Mouse (Mus musculus): ENCODE measurements around the gene Hnrnpa3. TPM values are rescaled to one million over a fixed set of nuclear protein-coding genes. Genes with fewer than 3 reads are reported as not detected.
"Not testable (repeated sequence)": the region's sequence is repeated elsewhere in the genome, so short reads cannot be mapped to it uniquely, and the experiment has no call there.

Hnrnpa3 gene
- polyA plus RNA-seq, 1 experiment = 36.0 TPM

DNA sequence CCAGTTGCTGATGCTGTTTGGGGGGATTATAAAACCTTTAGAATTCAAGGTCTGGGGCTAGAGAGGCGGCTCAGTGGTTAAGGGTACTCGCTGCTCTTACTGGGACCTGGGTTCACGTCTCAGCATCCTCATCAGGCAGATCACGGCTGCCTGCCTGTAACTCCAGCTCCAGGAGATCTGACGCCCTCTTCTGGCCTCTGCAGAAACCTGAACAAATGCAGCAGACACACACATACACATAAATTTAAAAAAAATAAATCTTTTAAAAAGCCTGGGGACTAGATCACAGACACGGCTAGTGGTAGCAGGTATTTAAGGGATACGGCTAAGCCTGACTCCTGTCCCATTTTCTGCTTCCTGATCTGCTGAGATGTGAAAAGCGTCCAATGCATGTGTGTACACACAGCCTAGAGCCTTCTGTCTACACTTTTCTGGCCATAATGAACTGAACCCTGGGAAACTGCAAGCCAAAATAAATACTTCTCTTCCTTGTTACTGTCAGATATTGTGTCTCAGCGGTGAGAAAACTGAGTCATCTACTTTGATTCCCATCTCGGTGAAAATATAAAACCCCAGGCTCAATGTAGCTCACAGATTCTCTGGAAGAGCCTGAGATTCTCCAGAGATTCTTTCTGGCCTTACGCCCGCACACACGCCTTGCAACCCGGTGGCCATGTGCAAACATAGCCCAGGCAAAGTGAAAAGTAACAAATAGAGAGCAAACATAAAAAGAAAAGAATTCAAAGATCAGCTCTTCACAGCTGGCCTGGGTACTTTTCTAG, 37.0 kb upstream of the Hnrnpa3 start:
- no peak for DNase-seq
- WGBS = 68% methylated on average over 14 of the region's 14 CpGs
- Histone ChIP-seq H3K4me3 (replicated peaks; ENCODE audit: extremely low read depth, low read depth, low read length) (no peak overlapping the region), H3K4me1 (ENCODE audit: control insufficient read depth, insufficient read depth, low read length) (no peaks in the 10 kb centered on the region)
- TF ChIP-seq POLR2A (IDR thresholded peaks at IDR 0.05; ENCODE audit: borderline replicate concordance, extremely low read depth, low read depth, low read length) (no peak), CTCF (IDR thresholded peaks at IDR 0.05; ENCODE audit: insufficient read depth, low read length) (no peak)

DNA sequence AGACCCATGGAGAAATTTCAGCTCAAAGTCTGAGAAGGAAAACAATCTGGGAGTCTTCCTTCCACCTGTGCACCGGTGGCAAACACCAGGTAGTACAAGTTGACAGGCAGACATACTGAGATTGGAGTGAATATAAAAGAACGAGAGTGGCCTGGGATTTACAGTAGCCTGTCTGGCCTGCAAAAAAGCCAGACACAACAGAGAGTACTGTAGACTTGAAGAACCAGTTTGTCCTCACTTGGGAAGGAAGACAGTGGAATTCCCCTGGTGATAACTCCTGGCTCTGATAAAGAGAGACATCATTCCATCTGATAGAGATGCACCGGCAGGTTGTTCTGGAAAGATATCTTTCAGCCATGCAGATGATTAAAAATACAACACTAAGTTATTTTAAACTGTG, 34.0 kb upstream of the Hnrnpa3 start:
- Histone ChIP-seq H3K4me3 (replicated peaks; ENCODE audit: extremely low read depth, low read depth, low read length) (no peak overlapping the region), H3K4me1 (ENCODE audit: control insufficient read depth, insufficient read depth, low read length) (no peaks in the 10 kb centered on the region)
- DNase-seq = no peak
- 68% methylated on average over 3 of the region's 3 CpGs for WGBS
- TF ChIP-seq POLR2A (IDR thresholded peaks at IDR 0.05; ENCODE audit: borderline replicate concordance, extremely low read depth, low read depth, low read length) = no peak
- no peak for TF ChIP-seq CTCF (IDR thresholded peaks at IDR 0.05; ENCODE audit: insufficient read depth, low read length)

GRCm38 (mm10) chr2:75626597-75627440, 32.2 kb upstream of the Hnrnpa3 start:
- Histone ChIP-seq H3K4me1 (ENCODE audit: control insufficient read depth, insufficient read depth, low read length) (no peaks in the 10 kb centered on the region), H3K4me3 (replicated peaks; ENCODE audit: extremely low read depth, low read depth, low read length) (no peak overlapping the region)
- 65% methylated on average over 6 of the region's 6 CpGs for WGBS
- TF ChIP-seq POLR2A (IDR thresholded peaks at IDR 0.05; ENCODE audit: borderline replicate concordance, extremely low read depth, low read depth, low read length) (no peak), CTCF (IDR thresholded peaks at IDR 0.05; ENCODE audit: insufficient read depth, low read length) (no peak)
- DNase-seq = no peak

DNA sequence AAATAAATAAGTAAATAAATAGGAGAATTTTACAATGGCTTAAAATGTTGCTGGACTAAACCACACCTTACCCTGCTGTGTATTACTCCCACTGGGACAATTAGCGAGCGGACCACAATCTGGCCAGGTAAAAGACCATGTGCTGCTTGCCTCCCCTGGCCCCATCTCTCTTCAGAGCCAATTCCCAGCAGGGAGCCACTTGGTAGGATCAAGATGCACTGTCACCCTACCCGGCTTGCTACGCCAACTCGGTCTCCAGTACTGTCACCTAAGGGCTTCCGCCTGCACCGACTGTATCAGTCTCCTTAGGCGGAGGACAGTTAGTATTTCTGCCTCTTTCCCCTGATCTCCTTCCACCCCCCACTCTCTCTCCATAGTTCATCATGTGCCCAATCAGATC, 30.6 kb upstream of the Hnrnpa3 start:
- DNase-seq = no peak
- Histone ChIP-seq H3K4me1 (ENCODE audit: control insufficient read depth, insufficient read depth, low read length) (no peaks in the 10 kb centered on the region), H3K4me3 (replicated peaks; ENCODE audit: extremely low read depth, low read depth, low read length) (no peak overlapping the region)
- 96% methylated on average over 8 of the region's 8 CpGs for WGBS
- TF ChIP-seq POLR2A (IDR thresholded peaks at IDR 0.05; ENCODE audit: borderline replicate concordance, extremely low read depth, low read depth, low read length) (no peak), CTCF (IDR thresholded peaks at IDR 0.05; ENCODE audit: insufficient read depth, low read length) (no peak)

- H3K4me3 ChIP-seq (replicated peaks; ENCODE audit: extremely low read depth, low read depth, low read length) = no peak overlapping the region
- no peak for TF ChIP-seq POLR2A (IDR thresholded peaks at IDR 0.05; ENCODE audit: borderline replicate concordance, extremely low read depth, low read depth, low read length)
- no peaks in the 10 kb centered on the region for H3K4me1 ChIP-seq (ENCODE audit: control insufficient read depth, insufficient read depth, low read length)
- DNase-seq = no peak
- 66% methylated on average over 6 of the region's 6 CpGs for WGBS
Observed at GRCm38 (mm10) chr2:75631421-75631820, 27.6 kb upstream of the Hnrnpa3 start.

DNA sequence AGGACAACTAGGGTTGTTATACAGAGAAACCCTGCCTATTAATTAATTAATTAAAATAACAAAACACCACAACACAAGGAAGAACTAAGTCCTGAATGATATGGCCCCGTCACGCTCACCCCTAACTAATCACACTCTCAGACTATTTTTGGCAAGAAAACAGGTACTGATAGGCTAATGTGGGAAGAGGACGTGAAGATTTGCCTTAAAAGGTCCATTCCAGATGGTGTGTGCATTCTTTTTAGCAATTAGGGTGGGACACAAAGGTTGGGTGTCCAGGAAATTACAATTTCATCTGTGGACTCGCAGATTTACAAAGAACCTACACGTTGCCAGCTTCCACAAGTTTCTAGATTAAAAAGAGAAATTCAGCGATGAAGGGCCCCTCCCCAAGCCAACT, 27.0 kb upstream of the Hnrnpa3 start:
- no peak for TF ChIP-seq POLR2A (IDR thresholded peaks at IDR 0.05; ENCODE audit: borderline replicate concordance, extremely low read depth, low read depth, low read length)
- Histone ChIP-seq H3K4me3 (replicated peaks; ENCODE audit: extremely low read depth, low read depth, low read length) (no peak overlapping the region), H3K4me1 (ENCODE audit: control insufficient read depth, insufficient read depth, low read length) (no peaks in the 10 kb centered on the region)
- WGBS = 77% methylated on average over 6 of the region's 6 CpGs
- DNase-seq = no peak

GRCm38 (mm10) chr2:75632721-75633181, 26.3 kb upstream of the Hnrnpa3 start:
- H3K4me1 ChIP-seq (ENCODE audit: control insufficient read depth, insufficient read depth, low read length) = no peaks in the 10 kb centered on the region
- no peak for DNase-seq
- 76% methylated on average over 12 of the region's 12 CpGs for WGBS
- TF ChIP-seq POLR2A (IDR thresholded peaks at IDR 0.05; ENCODE audit: borderline replicate concordance, extremely low read depth, low read depth, low read length) (no peak), CTCF (IDR thresholded peaks at IDR 0.05; ENCODE audit: insufficient read depth, low read length) (no peak)
- peak overlapping the region; percentile 8 for H3K4me3 ChIP-seq (replicated peaks; ENCODE audit: extremely low read depth, low read depth, low read length)

DNA sequence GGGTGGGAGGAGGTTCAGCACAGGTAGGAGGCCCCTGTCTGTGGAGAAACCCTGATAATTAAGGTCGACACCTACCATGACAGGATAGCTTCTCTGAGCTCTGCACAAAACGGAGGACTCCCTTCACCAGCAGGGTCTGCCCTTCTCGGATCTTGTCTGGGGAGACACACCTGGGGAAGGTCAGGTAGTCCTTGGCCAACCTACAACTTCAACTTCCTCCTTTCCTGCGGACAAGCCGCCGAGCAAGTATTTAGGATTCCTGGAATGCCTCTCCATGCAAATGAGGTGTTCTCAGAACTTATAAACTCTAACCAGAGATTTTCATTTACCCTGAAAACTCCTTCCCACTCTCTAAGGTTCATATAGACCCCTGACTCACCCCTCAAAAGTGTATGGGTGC, 25.7 kb upstream of the Hnrnpa3 start:
- DNase-seq = no peak
- TF ChIP-seq CTCF (IDR thresholded peaks at IDR 0.05; ENCODE audit: insufficient read depth, low read length) (no peak), POLR2A (IDR thresholded peaks at IDR 0.05; ENCODE audit: borderline replicate concordance, extremely low read depth, low read depth, low read length) (no peak)
- 60% methylated on average over 6 of the region's 6 CpGs for WGBS
- peak overlapping the region; percentile 37 for H3K4me3 ChIP-seq (replicated peaks; ENCODE audit: extremely low read depth, low read depth, low read length)
- H3K4me1 ChIP-seq (ENCODE audit: control insufficient read depth, insufficient read depth, low read length) = no peaks in the 10 kb centered on the region

- TF ChIP-seq POLR2A (IDR thresholded peaks at IDR 0.05; ENCODE audit: borderline replicate concordance, extremely low read depth, low read depth, low read length) (no peak), CTCF (IDR thresholded peaks at IDR 0.05; ENCODE audit: insufficient read depth, low read length) (no peak)
- no peak for DNase-seq
- 49% methylated on average over 5 of the region's 5 CpGs for WGBS
- no peaks in the 10 kb centered on the region for H3K4me1 ChIP-seq (ENCODE audit: control insufficient read depth, insufficient read depth, low read length)
- H3K4me3 ChIP-seq (replicated peaks; ENCODE audit: extremely low read depth, low read depth, low read length) = no peak overlapping the region
Observed at GRCm38 (mm10) chr2:75633784-75634183, 25.3 kb upstream of the Hnrnpa3 start.

- WGBS = 84% methylated on average over 14 of the region's 14 CpGs
- H3K4me1 ChIP-seq (ENCODE audit: control insufficient read depth, insufficient read depth, low read length); H3K4me3 ChIP-seq (replicated peaks; ENCODE audit: extremely low read depth, low read depth, low read length): not testable (repeated sequence)
Observed at GRCm38 (mm10) chr2:75634431-75634830, 24.6 kb upstream of the Hnrnpa3 start.

More at GRCm38 (mm10) chr2:75634431-75634830, 24.6 kb upstream of the Hnrnpa3 start:
- DNase-seq = not testable (repeated sequence)

All from lung, adult 2 months (tissue).